Mouse (Mus musculus): ENCODE data around the gene Nectin3.

GRCm38 (mm10) chr16:46384279-46384678 lies 114.0 kb downstream of the Nectin3 start:
- TF ChIP-seq NANOG (IDR thresholded peaks at IDR 0.05; ENCODE audit: borderline replicate concordance, low read length) = no peak
- no peak for TF ChIP-seq CTCF (conservative IDR thresholded peaks at IDR 0.05; ENCODE audit: low read length)
- TF ChIP-seq POU5F1 (IDR thresholded peaks at IDR 0.05; ENCODE audit: borderline replicate concordance, low read length) = no peak
